Mouse (Mus musculus) forebrain, embryonic 12.5 days (tissue): ENCODE data around the gene Ccdc59. TPM values are rescaled to one million over a fixed set of nuclear protein-coding genes. Genes with fewer than 3 reads are reported as not detected.

Experiments used
- ATAC-seq: fragments of 200-750 bp; cut with Nextera tagmentation; 2 replicates; pipeline ENCODE4 v1.8.0; 2017; ENCODE audit warnings: moderate TSS enrichment; ENCODE audit not compliant: low FRiP score
- H3K27ac ChIP-seq: fragments of 300-500 bp; sonication (generic); 2 replicates; pipeline ENCODE4 v1.5.1; 2016; ENCODE audit warnings: mild to moderate bottlenecking
- H3K27me3 ChIP-seq: fragments of 300-500 bp; sonication (generic); 2 replicates; pipeline ENCODE4 v1.6.1; 2016; ENCODE audit warnings: mild to moderate bottlenecking
- H3K36me3 ChIP-seq: fragments of 300-500 bp; sonication (generic); replicated peaks from 2 replicates; pipeline ENCODE4 v1.6.1; 2016; ENCODE audit warnings: mild to moderate bottlenecking
- H3K4me1 ChIP-seq: fragments of 300-500 bp; sonication (generic); 2 replicates; pipeline ENCODE4 v1.6.1; 2016
- H3K4me2 ChIP-seq: fragments of 300-500 bp; sonication (generic); 2 replicates; pipeline ENCODE4 v1.6.1; 2016; ENCODE audit warnings: mild to moderate bottlenecking, moderate library complexity
- H3K4me3 ChIP-seq: fragments of 300-500 bp; sonication (generic); replicated peaks from 2 replicates; pipeline ENCODE4 v1.5.1; 2016; ENCODE audit warnings: mild to moderate bottlenecking
- H3K9ac ChIP-seq: fragments of 300-500 bp; sonication (generic); 2 replicates; pipeline ENCODE4 v1.6.1; 2016; ENCODE audit warnings: mild to moderate bottlenecking
- H3K9me3 ChIP-seq: fragments of 300-500 bp; sonication (generic); 2 replicates; pipeline ENCODE4 v1.6.1; 2016
- WGBS: fragments of 180-500 bp; shearing (Covaris S2); methylation state at CpG from one replicate; pipeline ENCODE4 v1.1.7; 2016; 5-methylcytosine and 5-hydroxymethylcytosine counted together
- polyA plus RNA-seq: library from polyadenylated mRNA; unstranded; fragments of >200 nt; fragmentation: Nextera tagmentation; extraction: Ambion mirVana; gene quantifications from 2 replicates; pipeline ENCODE4 v1.2.1, GENCODE M21; 2016

The Ccdc59 gene
- 52.6 and 59.8 TPM in 2 replicates for polyA plus RNA-seq

GRCm38 (mm10) chr10:105840928-105841888 lies at the start of gene Ccdc59, which contains the start of gene Mettl25:
Ccdc59 (plus strand) TSS chr10:105841067.
Mettl25 (minus strand) TSS chr10:105841380.
- H3K36me3 ChIP-seq: peaks cover 31% of the 10 kb centered on the region
- H3K4me3 ChIP-seq: peak within 1 kb of the TSS; percentile 79
- H3K9me3 ChIP-seq: no peaks in the 10 kb centered on the region
- WGBS: under 1% methylated on average over 90 of the region's 90 CpGs
- no peaks in the 10 kb centered on the region for H3K27me3 ChIP-seq
- peak within 1 kb of the TSS; percentile 67 for H3K4me2 ChIP-seq
- peaks cover 14% of the 10 kb centered on the region for H3K4me1 ChIP-seq
- peak; percentile 99 for ATAC-seq
- peak within 1 kb of the TSS; percentile 77 for H3K9ac ChIP-seq
- peak within 1 kb of the TSS; percentile 93 for H3K27ac ChIP-seq

- 0 out of 2 replicates have a peak, but pooled peaks cover 4% of the 10 kb centered on the region for H3K36me3 ChIP-seq
- no peaks in the 10 kb centered on the region for H3K27me3 ChIP-seq
- H3K4me3 ChIP-seq: no peak overlapping the region
- H3K27ac ChIP-seq: no peak overlapping the region
- H3K9me3 ChIP-seq: no peaks in the 10 kb centered on the region
- no peak overlapping the region for H3K9ac ChIP-seq
- H3K4me2 ChIP-seq: no peak overlapping the region
- peaks cover 5% of the 10 kb centered on the region; the same call in 1 of the 2 replicates for H3K4me1 ChIP-seq
- 80% methylated on average over 15 of the region's 15 CpGs for WGBS
- no peak for ATAC-seq
Observed at GRCm38 (mm10) chr10:105793776-105794552, 46.9 kb upstream of the Ccdc59 start.

- Histone ChIP-seq H3K4me2 (no peak overlapping the region), H3K4me1 (no peaks in the 10 kb centered on the region), H3K27me3 (no peaks in the 10 kb centered on the region), H3K27ac (no peak overlapping the region), H3K4me3 (no peak overlapping the region), H3K9ac (no peak overlapping the region), H3K36me3 (0 out of 2 replicates have a peak, but pooled peaks cover 4% of the 10 kb centered on the region), H3K9me3 (no peaks in the 10 kb centered on the region)
- 87% methylated on average over 8 of the region's 8 CpGs for WGBS
- ATAC-seq: no peak
Observed at GRCm38 (mm10) chr10:105797250-105797924, 43.5 kb upstream of the Ccdc59 start.

GRCm38 (mm10) chr10:105801147-105801546 lies 39.7 kb upstream of the Ccdc59 start:
- no peaks in the 10 kb centered on the region for H3K27me3 ChIP-seq
- H3K4me1 ChIP-seq: no peaks in the 10 kb centered on the region
- H3K36me3 ChIP-seq: no peaks in the 10 kb centered on the region
- WGBS: 80% methylated on average over 6 of the region's 6 CpGs
- H3K4me3 ChIP-seq: no peak overlapping the region
- no peak overlapping the region for H3K4me2 ChIP-seq
- no peak overlapping the region for H3K27ac ChIP-seq
- H3K9me3 ChIP-seq: no peaks in the 10 kb centered on the region
- ATAC-seq: peak; percentile 23; the same call in 1 of the 2 replicates
- H3K9ac ChIP-seq: no peak overlapping the region

GRCm38 (mm10) chr10:105802132-105802531 lies 38.7 kb upstream of the Ccdc59 start:
- Histone ChIP-seq H3K4me2 (no peak overlapping the region), H3K4me1 (no peaks in the 10 kb centered on the region), H3K27me3 (no peaks in the 10 kb centered on the region), H3K9me3 (no peaks in the 10 kb centered on the region), H3K27ac (no peak overlapping the region), H3K4me3 (no peak overlapping the region), H3K9ac (no peak overlapping the region), H3K36me3 (no peaks in the 10 kb centered on the region)
- ATAC-seq: no peak
- 95% methylated on average over 6 of the region's 6 CpGs for WGBS

GRCm38 (mm10) chr10:105803461-105803860 lies 37.4 kb upstream of the Ccdc59 start:
- no peak overlapping the region for H3K4me2 ChIP-seq
- no peaks in the 10 kb centered on the region for H3K36me3 ChIP-seq
- H3K4me3 ChIP-seq: no peak overlapping the region
- no peaks in the 10 kb centered on the region for H3K4me1 ChIP-seq
- H3K9me3 ChIP-seq: no peaks in the 10 kb centered on the region
- H3K9ac ChIP-seq: no peak overlapping the region
- no peak overlapping the region for H3K27ac ChIP-seq
- ATAC-seq: no peak
- no peaks in the 10 kb centered on the region for H3K27me3 ChIP-seq
- WGBS: 93% methylated on average over 2 of the region's 2 CpGs

GRCm38 (mm10) chr10:105806259-105807010 lies 34.4 kb upstream of the Ccdc59 start:
- Histone ChIP-seq H3K4me3 (no peak overlapping the region), H3K27ac (no peak overlapping the region), H3K4me1 (no peaks in the 10 kb centered on the region), H3K36me3 (no peaks in the 10 kb centered on the region), H3K27me3 (no peaks in the 10 kb centered on the region), H3K9me3 (no peaks in the 10 kb centered on the region), H3K9ac (no peak overlapping the region), H3K4me2 (no peak overlapping the region)
- ATAC-seq: no peak
- WGBS: 93% methylated on average over 7 of the region's 7 CpGs

- WGBS: 64% methylated on average over 10 of the region's 10 CpGs
Observed at GRCm38 (mm10) chr10:105834627-105835228, 6.1 kb upstream of the Ccdc59 start.

GRCm38 (mm10) chr10:105842574-105842973 lies 1.7 kb downstream of the Ccdc59 start:
- H3K4me2 ChIP-seq: peak overlapping the region; percentile 67; the same call in 1 of the 2 replicates

More at GRCm38 (mm10) chr10:105834627-105835228, 6.1 kb upstream of the Ccdc59 start:
- Histone ChIP-seq H3K36me3 (no peaks in the 10 kb centered on the region; the same call in 1 of the 2 replicates), H3K9ac (no peak overlapping the region), H3K4me1 (no peaks in the 10 kb centered on the region), H3K27me3 (no peaks in the 10 kb centered on the region), H3K9me3 (no peaks in the 10 kb centered on the region), H3K27ac (no peak overlapping the region), H3K4me3 (no peak overlapping the region), H3K4me2 (no peak overlapping the region)
- peak; percentile 62 for ATAC-seq

GRCm38 (mm10) chr10:105850286-105850685 lies 9.4 kb downstream of the Ccdc59 start:
- no peak for ATAC-seq

More at GRCm38 (mm10) chr10:105842574-105842973, 1.7 kb downstream of the Ccdc59 start:
- Histone ChIP-seq H3K4me3 (0 out of 2 replicates have a peak overlapping the region, but pooled peaks have one; percentile 7), H3K9me3 (no peaks in the 10 kb centered on the region), H3K4me1 (peaks cover 14% of the 10 kb centered on the region), H3K27ac (no peak overlapping the region), H3K9ac (no peak overlapping the region), H3K36me3 (peaks cover 41% of the 10 kb centered on the region), H3K27me3 (no peaks in the 10 kb centered on the region)
- no peak for ATAC-seq
- WGBS: 84% methylated on average over 7 of the region's 7 CpGs

GRCm38 (mm10) chr10:105851136-105851535 lies 10.3 kb downstream of the Ccdc59 start:
- ATAC-seq: no peak
- Histone ChIP-seq H3K9me3 (no peaks in the 10 kb centered on the region), H3K4me1 (no peaks in the 10 kb centered on the region), H3K27me3 (no peaks in the 10 kb centered on the region), H3K4me2 (no peak overlapping the region), H3K4me3 (no peak overlapping the region), H3K27ac (no peak overlapping the region), H3K9ac (no peak overlapping the region), H3K36me3 (peaks cover 42% of the 10 kb centered on the region)
- WGBS: 81% methylated on average over 4 of the region's 4 CpGs

More at GRCm38 (mm10) chr10:105850286-105850685, 9.4 kb downstream of the Ccdc59 start:
- peaks cover 50% of the 10 kb centered on the region for H3K36me3 ChIP-seq
- H3K4me2 ChIP-seq: no peak overlapping the region
- no peak overlapping the region for H3K9ac ChIP-seq
- WGBS: 90% methylated on average over 5 of the region's 5 CpGs
- no peaks in the 10 kb centered on the region for H3K9me3 ChIP-seq
- H3K27me3 ChIP-seq: no peaks in the 10 kb centered on the region
- H3K4me3 ChIP-seq: no peak overlapping the region
- no peaks in the 10 kb centered on the region for H3K4me1 ChIP-seq
- H3K27ac ChIP-seq: no peak overlapping the region
